Mouse (Mus musculus): ENCODE measurements around the gene Epb42.
A peak's percentile ranks its signal among the peaks of the same experiment; 100 is the strongest.
"Not testable (repeated sequence)": the region's sequence is repeated elsewhere in the genome, so short reads cannot be mapped to it uniquely, and the experiment has no call there.

The Epb42 gene

GRCm38 (mm10) chr2:121006986-121007385 lies 29.9 kb downstream of the Epb42 start:
- DNase-seq = no peak

- DNase-seq = no peak
These were observed 32.7 kb downstream of the Epb42 start for GRCm38 (mm10) chr2:121004018-121004811.

DNA sequence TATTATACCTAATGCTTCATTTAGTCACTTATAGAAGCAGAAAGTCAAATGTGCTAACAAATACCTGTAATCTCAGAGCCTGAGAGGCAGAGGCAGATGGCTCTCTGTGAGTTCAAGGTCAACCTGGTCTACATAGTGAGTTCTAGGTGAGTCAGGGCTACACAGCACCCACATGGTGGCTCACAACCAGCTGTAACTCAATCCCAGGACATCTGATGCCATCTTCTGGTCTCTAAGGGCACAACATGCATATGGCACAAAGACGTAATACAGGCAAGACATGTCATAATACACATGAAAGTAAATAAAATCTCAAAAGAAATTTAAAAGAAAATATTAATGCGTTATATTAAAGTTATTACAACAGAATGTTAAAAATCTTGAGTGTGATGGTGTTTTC lies 33.3 kb downstream of the Epb42 start:
- DNase-seq = no peak

DNA sequence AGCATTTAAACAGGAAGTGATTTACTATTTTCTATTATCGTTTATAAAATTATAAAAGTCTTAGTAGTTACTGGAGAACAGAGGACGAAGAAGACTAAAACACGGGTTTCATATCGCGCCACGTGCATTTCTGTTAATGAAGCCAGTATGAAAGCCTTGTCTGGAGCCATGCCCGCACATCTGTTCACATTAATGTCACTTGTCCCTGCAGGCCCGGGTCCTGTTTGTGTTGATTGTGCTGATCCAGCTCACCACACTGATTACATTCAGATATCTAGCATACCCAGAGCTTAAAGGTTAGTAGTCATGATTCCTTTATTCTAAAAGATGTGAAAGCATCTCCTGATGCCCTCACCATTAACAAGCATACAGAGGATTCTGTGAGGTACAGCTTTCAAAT lies 38.0 kb downstream of the Epb42 start:
- no peak for DNase-seq

- not testable (repeated sequence) for DNase-seq
These were observed 40.3 kb downstream of the Epb42 start for GRCm38 (mm10) chr2:120996607-120997006.

- no peak for DNase-seq
These were observed 45.7 kb downstream of the Epb42 start for GRCm38 (mm10) chr2:120991196-120991595.

DNA sequence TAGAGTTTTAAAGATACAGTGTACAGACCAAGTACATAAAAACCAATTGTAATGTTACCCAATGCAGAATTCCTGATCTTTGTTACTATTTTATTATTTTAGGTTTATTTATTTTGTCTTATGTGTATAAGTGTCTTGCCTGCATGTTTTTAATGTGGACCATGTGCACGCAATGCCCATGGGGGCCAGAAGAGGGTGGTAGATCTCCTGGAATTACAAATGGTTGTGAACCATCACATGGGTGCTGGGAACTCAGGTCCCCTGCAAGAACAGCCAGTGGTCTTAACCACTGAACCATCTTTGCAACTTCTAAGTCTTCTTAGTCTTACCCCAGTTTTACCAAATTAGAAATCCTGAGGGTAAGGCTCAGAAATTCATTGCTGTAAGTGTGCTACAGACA lies 51.6 kb downstream of the Epb42 start:
- DNase-seq = no peak

- no peak for DNase-seq
These were observed 53.3 kb downstream of the Epb42 start for GRCm38 (mm10) chr2:120983611-120984010.

GRCm38 (mm10) chr2:120980861-120981260 lies 56.0 kb downstream of the Epb42 start:
- DNase-seq = peak; percentile 11 to 15

DNA sequence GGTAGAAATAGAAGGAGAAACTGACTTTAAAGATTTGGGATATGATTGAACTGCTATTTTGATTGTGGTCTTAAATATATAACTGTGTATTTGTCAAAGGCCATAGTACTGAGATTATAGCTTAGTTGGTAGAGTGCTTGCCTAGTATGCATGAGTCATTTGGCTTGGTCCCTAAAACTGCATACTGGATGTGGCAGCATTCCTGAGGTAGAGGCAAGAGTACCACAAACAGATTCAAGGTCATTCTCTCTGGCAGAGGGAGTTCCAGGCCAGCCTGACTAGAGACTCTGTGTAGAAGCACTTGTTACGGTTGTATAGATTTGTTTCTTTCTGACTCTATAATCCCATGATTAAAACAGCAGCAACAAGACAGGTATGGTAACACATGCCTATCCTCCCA lies 57.1 kb downstream of the Epb42 start:
- DNase-seq = peak; percentile 15 to 37

- DNase-seq = no peak
These were observed 58.2 kb downstream of the Epb42 start for GRCm38 (mm10) chr2:120978693-120979037.

- no peak for DNase-seq
These were observed 58.8 kb downstream of the Epb42 start for GRCm38 (mm10) chr2:120977926-120978692.

GRCm38 (mm10) chr2:120976990-120977925 lies 59.6 kb downstream of the Epb42 start, which contains the start of gene Tmem62:
TSS of gene Tmem62 (plus strand) at chr2:120977017.
- DNase-seq = peak; percentile 71 to 72

DNA sequence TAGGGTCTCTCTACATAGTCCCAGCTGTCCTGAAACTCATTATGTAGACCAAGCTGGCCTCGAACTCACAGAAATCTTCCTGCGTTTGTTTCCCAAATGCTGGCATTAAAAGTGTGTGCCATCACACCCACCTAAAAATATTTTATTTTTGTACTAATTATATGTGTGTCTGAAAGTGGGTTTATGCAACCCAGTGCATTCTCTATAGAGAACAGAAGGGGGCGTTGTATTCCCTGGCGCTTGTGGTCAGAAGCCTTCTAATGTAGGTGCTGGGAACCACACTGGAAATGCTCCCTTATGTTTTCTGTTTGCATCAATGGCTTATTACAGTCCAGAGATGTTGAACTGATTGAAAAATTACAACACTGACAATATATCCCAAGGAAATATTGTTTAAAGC lies 60.6 kb downstream of the Epb42 start:
- no peak for DNase-seq

GRCm38 (mm10) chr2:120972964-120973363 lies 63.9 kb downstream of the Epb42 start:
- DNase-seq = peak in 1 of 2 experiments; percentile 15

DNA sequence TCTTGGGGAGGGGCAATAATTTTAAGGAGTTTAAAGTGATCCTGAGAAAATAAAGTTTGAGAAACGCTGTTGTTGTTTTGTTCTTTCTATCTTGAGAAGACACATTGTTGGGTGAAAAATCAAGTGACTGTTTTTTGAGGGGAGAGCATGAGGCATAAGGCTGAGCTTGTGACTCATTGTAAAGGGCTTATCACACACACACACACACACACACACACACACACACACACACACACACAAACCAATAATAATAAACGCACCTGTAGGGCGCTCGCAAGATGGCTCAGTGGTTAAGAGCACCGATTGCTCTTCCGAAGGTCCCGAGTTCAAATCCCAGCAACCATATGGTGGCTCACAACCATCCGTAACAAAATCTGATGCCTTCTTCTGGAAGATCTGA lies 64.6 kb downstream of the Epb42 start:
- DNase-seq = not testable (repeated sequence)

DNA sequence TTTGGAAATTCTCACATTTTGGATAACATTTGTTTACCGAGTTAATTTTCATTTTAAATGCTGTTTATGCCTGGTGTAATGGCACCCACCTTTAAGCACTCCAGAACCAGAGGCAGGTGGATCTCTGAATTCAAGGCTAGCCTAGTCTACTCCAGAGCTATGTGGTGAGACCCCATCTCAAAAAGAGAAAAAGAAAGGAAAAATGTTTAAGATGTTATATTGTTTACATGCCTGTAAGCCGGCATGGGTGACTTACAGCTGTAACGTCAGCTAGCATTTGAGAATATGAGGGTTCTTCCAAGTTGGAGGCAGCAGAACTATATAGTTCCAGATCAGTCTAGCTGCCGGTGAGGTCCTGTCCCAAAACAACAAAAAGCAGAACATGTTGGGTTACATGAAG lies 65.1 kb downstream of the Epb42 start:
- DNase-seq = no peak

GRCm38 (mm10) chr2:120970559-120971080 lies 66.3 kb downstream of the Epb42 start, which contains the start of gene Ubr1:
TSS of gene Ubr1 (minus strand) at chr2:120970715.
- peak; percentile 88 to 92 for DNase-seq

GRCm38 (mm10) chr2:120970045-120970539 lies 66.8 kb downstream of the Epb42 start:
- DNase-seq = no peak

Data from lung, adult 18-20 months (tissue).